Mouse (Mus musculus) layer of hippocampus, adult 2 months (tissue): Measurements from ENCODE around the gene Ndufa4l2. TPM values are rescaled to one million over a fixed set of nuclear protein-coding genes. Genes with fewer than 3 reads are reported as not detected.

Experiments
- DNase-seq, 2 experiments: peaks; one replicate each; pipeline ENCODE4 v3.0.0; 2022; ENCODE audit warnings: low spot score in 2 of 2
- H3K27ac ChIP-seq: fragments of 200-600 bp; 2 replicates; pipeline ENCODE4 v1.8.1; 2022
- H3K4me3 ChIP-seq: fragments of 200-600 bp; 2 replicates; pipeline ENCODE4 v1.8.1; 2022; ENCODE audit warnings: mild to moderate bottlenecking
- CTCF ChIP-seq: fragments of 200-600 bp; conservative IDR thresholded peaks from 2 replicates; pipeline ENCODE4 v1.8.1; 2022; ENCODE audit warnings: antibody characterized with exemption, mild to moderate bottlenecking, moderate library complexity
- total RNA-seq, 2 experiments: library from RNA; stranded (reverse); gene quantifications; 2 replicates each; pipeline ENCODE4 v1.2.3; 2021

Gene Ndufa4l2
- total RNA-seq, 2 experiments from 2014 or later, result 3.5 to 3.7 TPM

- peak; percentile 100; the same call in 1 of the 2 replicates for TF ChIP-seq CTCF
- peak overlapping the region; percentile 99 for H3K27ac ChIP-seq
- peak overlapping the region; percentile 34; the same call in 1 of the 2 replicates for H3K4me3 ChIP-seq
- peak; percentile 94 to 98 for DNase-seq
These were observed 2.0 kb upstream of the Ndufa4l2 start for GRCm38 (mm10) chr10:127512813-127513212.

- no peak for DNase-seq
- TF ChIP-seq CTCF, result no peak
- Histone ChIP-seq H3K4me3 (no peak overlapping the region; the same call in 1 of the 2 replicates), H3K27ac (no peak overlapping the region)
These were observed 1.2 kb upstream of the Ndufa4l2 start for GRCm38 (mm10) chr10:127513501-127514091.

DNA sequence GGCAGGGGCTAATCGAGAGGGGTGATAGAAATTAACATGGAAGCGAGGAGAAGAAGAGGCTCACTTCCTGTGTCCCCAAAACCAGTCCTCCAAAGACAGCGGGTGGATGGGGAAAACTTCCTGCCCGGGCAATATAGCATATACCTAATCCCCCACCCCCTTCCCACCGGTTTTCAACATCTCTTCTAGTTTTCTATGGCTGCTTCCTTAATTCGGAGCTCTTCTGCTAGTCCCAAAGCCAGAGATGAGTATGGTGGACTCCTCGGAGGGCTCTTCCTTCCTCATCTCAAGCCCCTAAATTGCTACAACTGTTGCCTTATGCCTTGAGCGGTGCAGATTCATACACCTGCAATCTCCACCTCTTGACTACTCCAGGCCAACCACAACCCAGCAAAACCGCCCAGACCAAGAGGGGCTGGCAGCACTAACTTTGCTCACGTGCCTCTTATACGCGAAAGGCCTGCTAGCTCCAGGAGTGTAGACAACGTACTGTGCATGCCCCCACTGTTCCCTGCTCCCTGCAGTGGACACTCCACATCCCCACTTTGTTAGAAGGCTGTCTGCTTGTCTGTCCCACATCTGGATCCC lies 562 bp upstream of the Ndufa4l2 start:
- H3K4me3 ChIP-seq, result no peak overlapping the region
- no peak overlapping the region for H3K27ac ChIP-seq
- DNase-seq, result no peak
- no peak for TF ChIP-seq CTCF

- TF ChIP-seq CTCF, result no peak
- no peak overlapping the region for H3K27ac ChIP-seq
- DNase-seq, result no peak
- H3K4me3 ChIP-seq, result no peak overlapping the region; the same call in 1 of the 2 replicates
These were observed 660 bp downstream of the Ndufa4l2 start for GRCm38 (mm10) chr10:127515271-127515982.

DNA sequence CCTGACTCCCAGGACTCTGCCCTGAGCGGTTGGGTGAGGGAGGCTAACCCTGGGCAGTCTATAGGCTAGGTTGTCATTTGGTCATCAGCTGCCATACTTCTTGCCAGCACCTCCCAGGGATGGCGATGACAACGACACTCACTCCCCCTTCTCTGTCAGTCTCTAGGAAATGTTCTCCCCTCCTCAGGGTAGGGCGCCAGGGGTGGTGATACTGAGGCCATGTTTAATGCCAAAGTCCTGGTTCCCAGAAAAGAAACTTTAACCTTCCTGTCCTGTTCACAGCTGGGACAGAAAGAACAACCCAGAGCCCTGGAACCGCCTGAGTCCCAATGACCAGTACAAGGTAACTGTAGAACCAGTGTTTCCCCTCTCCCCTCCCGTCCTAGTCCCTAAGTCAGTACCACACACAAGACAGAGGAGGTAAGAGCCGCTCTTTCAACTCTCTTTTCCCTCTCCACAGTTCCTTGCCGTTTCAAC lies 1.3 kb downstream of the Ndufa4l2 start:
- Histone ChIP-seq H3K4me3 (no peak overlapping the region), H3K27ac (no peak overlapping the region)
- DNase-seq, result no peak
- TF ChIP-seq CTCF, result no peak

GRCm38 (mm10) chr10:127516576-127517260 lies 2.0 kb downstream of the Ndufa4l2 start:
- Histone ChIP-seq H3K4me3 (no peak overlapping the region), H3K27ac (no peak overlapping the region)
- DNase-seq, result no peak
- TF ChIP-seq CTCF, result no peak

DNA sequence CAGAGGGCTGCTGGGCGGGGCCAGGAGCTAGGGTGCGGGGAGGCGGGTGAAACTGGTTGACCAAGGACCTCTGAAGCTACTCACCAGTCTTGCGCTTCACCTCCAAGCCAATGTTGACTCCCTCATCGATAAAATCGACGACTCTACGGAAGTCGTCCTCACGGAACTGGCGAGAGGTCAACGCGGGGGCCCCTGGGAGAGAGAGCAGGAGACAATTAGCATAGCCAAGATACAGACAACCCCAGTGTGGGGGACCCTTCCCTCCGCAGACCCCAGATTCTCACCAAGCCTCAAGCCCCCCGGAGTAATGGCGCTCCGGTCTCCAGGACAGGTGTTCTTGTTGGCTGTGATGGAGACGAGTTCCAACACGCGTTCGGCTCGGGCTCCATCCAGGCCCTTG lies 3.2 kb downstream of the Ndufa4l2 start:
- no peak for TF ChIP-seq CTCF

DNA sequence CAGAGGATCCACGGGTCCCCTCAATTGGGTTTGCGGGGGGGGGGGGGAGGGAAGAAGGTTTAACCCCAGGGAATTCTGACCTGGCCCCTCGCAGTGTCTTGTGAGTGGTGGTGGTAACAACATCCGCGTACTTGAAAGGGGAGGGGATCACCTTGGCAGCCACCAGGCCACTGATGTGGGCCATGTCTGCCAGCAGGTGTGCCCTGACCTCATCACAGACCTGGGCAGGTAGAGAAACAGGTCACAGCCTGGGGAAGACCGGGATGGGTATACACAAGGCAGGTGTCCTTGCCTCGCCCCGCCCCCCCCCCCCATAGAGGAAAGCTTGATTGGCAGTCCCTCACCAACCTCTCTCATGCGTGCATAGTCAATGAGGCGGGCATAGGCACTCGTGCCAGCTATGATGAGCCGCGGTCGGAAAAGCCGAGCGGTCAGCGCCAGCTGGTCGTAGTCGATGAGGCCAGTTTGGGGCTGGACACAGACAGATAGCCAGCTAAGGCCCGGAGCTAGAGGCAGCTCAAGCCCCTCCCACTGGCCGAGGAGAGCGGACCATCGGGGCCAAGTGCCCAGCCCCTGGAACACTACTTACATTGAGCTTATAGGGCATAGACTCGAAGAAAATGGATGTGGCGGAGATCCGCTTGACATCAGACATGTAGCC lies 4.4 kb downstream of the Ndufa4l2 start:
- H3K27ac ChIP-seq, result no peak overlapping the region
- H3K4me3 ChIP-seq, result no peak overlapping the region
- no peak for DNase-seq
- TF ChIP-seq CTCF, result no peak

More for the DNA sequence above, 3.2 kb downstream of the Ndufa4l2 start:
- Histone ChIP-seq H3K27ac (no peak overlapping the region), H3K4me3 (no peak overlapping the region)
- DNase-seq, result no peak

DNA sequence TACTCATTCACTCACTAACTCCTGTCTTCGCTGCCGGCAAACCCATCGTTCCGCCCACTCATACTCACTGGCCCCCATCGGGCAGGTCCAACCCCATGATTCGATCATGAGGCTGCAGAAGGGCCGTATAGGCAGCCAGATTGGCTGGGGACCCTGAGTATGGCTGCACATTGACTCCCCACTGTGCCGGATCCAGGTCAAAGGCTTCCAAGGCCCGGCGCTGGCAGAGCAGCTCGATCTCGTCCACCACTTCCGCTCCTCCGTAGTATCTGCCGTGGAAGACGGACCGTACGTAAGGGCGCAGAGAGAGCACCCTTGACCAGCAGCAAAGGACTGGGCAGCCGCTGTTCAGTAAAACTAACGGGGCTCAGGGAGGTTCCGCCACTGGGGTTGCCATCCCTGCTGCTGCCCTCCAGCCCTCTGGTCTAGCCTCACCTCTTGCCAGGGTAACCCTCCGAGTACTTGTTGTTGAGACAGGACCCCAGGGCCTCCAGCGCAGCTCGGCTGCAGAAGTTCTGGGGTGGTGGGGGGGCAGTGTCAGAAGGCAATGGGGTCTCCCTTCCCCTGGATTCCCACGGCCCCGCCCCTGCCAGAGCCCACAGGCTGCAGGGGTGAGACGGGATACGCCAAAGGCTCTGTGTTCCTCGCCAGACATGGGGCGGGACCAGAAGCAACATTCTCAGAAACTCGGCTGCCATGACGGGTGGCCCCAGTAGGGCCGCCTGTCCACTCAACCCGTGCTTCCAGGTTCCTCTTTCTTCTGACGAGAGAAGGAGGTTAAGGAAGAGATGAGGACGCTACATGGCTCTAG lies 5.3 kb downstream of the Ndufa4l2 start:
- H3K27ac ChIP-seq, result no peak overlapping the region
- H3K4me3 ChIP-seq, result no peak overlapping the region
- TF ChIP-seq CTCF, result no peak
- DNase-seq, result no peak

DNA sequence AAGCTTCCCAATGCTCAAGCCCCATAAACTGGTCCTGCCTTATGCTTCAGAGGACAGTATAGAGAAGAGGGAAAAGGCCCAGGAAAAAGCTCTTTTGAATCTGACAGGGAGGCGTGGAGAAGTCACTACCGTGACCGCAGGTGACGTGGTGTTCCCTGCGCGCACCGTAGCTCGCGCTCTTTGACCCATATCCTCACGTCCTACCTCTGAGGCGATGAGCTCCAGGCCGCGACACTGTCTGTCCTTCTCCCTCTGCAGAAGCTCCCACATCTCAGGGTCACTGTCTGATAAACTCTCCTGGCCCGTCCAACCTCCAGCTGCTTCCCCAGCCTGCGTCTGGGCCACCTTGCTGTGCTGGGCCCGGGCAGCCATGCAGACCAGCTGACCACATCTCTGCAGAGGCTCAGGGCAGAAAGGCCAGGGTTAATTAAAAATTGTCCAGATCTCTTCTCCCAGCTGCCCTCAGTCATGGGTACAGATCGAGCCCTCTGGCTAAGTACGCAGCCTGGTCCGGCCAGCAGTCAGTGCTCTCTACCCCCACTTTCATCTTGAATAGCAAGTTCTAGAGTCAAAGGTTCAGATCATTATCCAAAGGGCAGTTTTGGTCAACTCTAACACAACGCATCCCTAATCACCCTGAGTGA lies 6.1 kb downstream of the Ndufa4l2 start:
- no peak for TF ChIP-seq CTCF
- H3K27ac ChIP-seq, result no peak overlapping the region
- DNase-seq, result no peak
- H3K4me3 ChIP-seq, result no peak overlapping the region

- Histone ChIP-seq H3K27ac (peak overlapping the region; percentile 68; the same call in 1 of the 2 replicates), H3K4me3 (peak overlapping the region; percentile 86)
- TF ChIP-seq CTCF, result no peak
- no peak for DNase-seq
These were observed 6.9 kb downstream of the Ndufa4l2 start for GRCm38 (mm10) chr10:127521611-127522080.
